Mouse (Mus musculus): ENCODE measurements around the gene Naa60. TPM values are rescaled to one million over a fixed set of nuclear protein-coding genes. Genes with fewer than 3 reads are reported as not detected.

The Naa60 gene
- polyA plus RNA-seq, 1 experiment from 2014 or later, result 89.4 TPM

DNA sequence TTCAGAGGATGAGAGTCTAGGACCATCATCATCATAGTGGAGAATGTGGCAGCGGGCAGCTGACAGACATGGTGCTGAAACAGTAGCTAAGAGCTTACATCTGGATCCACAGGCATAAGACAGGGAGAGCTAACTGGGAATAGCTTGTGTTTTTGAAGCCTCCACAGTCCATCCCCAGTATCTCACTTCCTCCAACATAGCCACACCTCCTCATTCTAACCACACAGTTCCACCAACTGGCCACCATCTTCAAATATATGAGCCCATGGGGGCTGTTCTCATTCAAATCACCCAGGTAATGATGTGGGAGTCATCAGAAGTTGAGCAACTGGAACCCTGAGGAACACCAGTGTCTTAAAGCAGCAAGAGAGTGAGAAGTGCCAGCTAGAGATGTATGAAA, 79.0 kb downstream of the Naa60 start:
- ATAC-seq, result no peak
- Histone ChIP-seq H3K9me3 (ENCODE audit: control insufficient read depth, low read length) (no peaks in the 10 kb centered on the region), H3K9ac (replicated peaks; ENCODE audit: low read depth, low read length) (no peak overlapping the region), H3K4me2 (ENCODE audit: low read length) (no peak overlapping the region), H3K4me1 (replicated peaks; ENCODE audit: control insufficient read depth, insufficient read depth, low read length) (no peaks in the 10 kb centered on the region), H3K27ac (ENCODE audit: low read length) (no peak overlapping the region), H3K4me3 (replicated peaks; ENCODE audit: low read length) (no peak overlapping the region), H3K36me3 (ENCODE audit: control insufficient read depth, insufficient read depth) (no peaks in the 10 kb centered on the region), H3K27me3 (replicated peaks; ENCODE audit: control insufficient read depth, insufficient read depth, low read length) (no peaks in the 10 kb centered on the region)
- 95% methylated on average over 1 of the region's 1 CpGs for WGBS

Small RNAs within 50 kb of the gene (microRNA-seq; reads per million reads assigned to microRNA genes)
- gene Gm23493, result not detected

Other genes with a start within 250 kb of the Naa60 start
- not detected in 2 replicates for gene Mefv, start 154.3 kb upstream of the Naa60 start, polyA plus RNA-seq (2015; fragmentation: Nextera tagmentation; extraction: Ambion mirVana)
- gene Zfp263, start 128.3 kb upstream of the Naa60 start, polyA plus RNA-seq (2015; fragmentation: Nextera tagmentation; extraction: Ambion mirVana), result 57.1 and 67.6 TPM in 2 replicates
- gene Olfr15, start 41.5 kb upstream of the Naa60 start, polyA plus RNA-seq (2015; fragmentation: Nextera tagmentation; extraction: Ambion mirVana), result 0.17 TPM in 1 of 2 replicates, not detected in the other
- gene Zfp174, start 25.1 kb upstream of the Naa60 start, polyA plus RNA-seq (2015; fragmentation: Nextera tagmentation; extraction: Ambion mirVana), result 3.0 and 3.1 TPM in 2 replicates
- 14.0 and 17.5 TPM in 2 replicates for gene Zfp597, start 12.2 kb downstream of the Naa60 start, polyA plus RNA-seq (2015; fragmentation: Nextera tagmentation; extraction: Ambion mirVana)
- 2.1 and 3.3 TPM in 2 replicates for gene Gm20695, start 12.3 kb downstream of the Naa60 start, polyA plus RNA-seq (2015; fragmentation: Nextera tagmentation; extraction: Ambion mirVana)
- 12.0 and 13.4 TPM in 2 replicates for gene 1700037C18Rik, start 36.3 kb downstream of the Naa60 start, polyA plus RNA-seq (2015; fragmentation: Nextera tagmentation; extraction: Ambion mirVana)
- 41.0 and 43.4 TPM in 2 replicates for gene Cluap1, start 36.4 kb downstream of the Naa60 start, polyA plus RNA-seq (2015; fragmentation: Nextera tagmentation; extraction: Ambion mirVana)
- gene Nlrc3, start 104.3 kb downstream of the Naa60 start, polyA plus RNA-seq (2015; fragmentation: Nextera tagmentation; extraction: Ambion mirVana), result 0.88 and 1.2 TPM in 2 replicates
- gene Slx4, start 131.4 kb downstream of the Naa60 start, polyA plus RNA-seq (2015; fragmentation: Nextera tagmentation; extraction: Ambion mirVana), result 28.1 and 29.2 TPM in 2 replicates
- 4.9 and 8.6 TPM in 2 replicates for gene Dnase1, start 164.6 kb downstream of the Naa60 start, polyA plus RNA-seq (2015; fragmentation: Nextera tagmentation; extraction: Ambion mirVana)
- gene Trap1, start 205.5 kb downstream of the Naa60 start, polyA plus RNA-seq (2015; fragmentation: Nextera tagmentation; extraction: Ambion mirVana), result 52.7 and 54.5 TPM in 2 replicates

Data from forebrain, embryonic 16.5 days (tissue).